31 mouse cellular contexts compared by ENCODE assay signal in the genomic region with DNA sequence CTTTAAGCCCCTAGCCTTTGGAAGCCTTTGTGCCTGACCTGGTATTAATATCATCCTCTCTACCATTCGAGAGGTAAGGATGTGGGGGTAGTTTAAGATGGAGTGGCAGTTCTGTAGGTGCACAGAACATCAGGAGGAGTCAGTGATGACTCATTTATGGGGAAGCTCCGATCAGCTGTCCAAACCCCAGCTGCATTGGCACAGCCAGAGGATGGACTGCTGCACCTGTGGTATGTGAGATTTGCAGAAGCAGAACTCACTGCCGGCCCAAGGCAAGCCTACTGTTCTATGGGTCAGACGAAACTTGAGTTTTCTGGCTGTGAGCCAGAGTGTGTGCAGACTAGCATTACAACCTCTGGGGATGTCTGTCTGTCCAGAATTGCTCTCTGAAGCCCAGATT. TPM values are rescaled to one million over a fixed set of nuclear protein-coding genes. Genes with fewer than 3 reads are reported as not detected.
DNase-seq lines count a peak whose midpoint lies in the region; ATAC-seq lines count a peak whose summit lies in the region.
"Had no signal": no experiment of that assay in that cellular context is flagged by ENCODE, and none has a peak within 500 bp of the region (broad histone marks: within the 10 kb centered on the region; RNA-seq: fewer than 3 reads in every experiment).

No protein-coding gene starts in this region.

- H3K27me3 ChIP-seq in splenic B cell, adult 2 months (ENCODE audit: control insufficient read depth, insufficient read depth, low read length, poor library complexity, severe bottlenecking) = peaks cover 2% of the 10 kb centered on the region; the same call in 1 of the 2 replicates

- H3K36me3 ChIP-seq in splenic B cell, adult 2 months (ENCODE audit: control insufficient read depth, insufficient read depth, low read length, poor library complexity, severe bottlenecking) = no peaks in the 10 kb centered on the region
- H3K36me3 ChIP-seq: embryonic facial prominence, embryonic 15.5 days; forebrain, embryonic 12.5 days; heart, embryonic 13.5 days; limb, embryonic 10.5 days; limb, embryonic 15.5 days; liver, embryonic 13.5 days had no signal

- 0 out of 2 replicates have a peak, but pooled peaks have one; percentile 14 for ATAC-seq in common myeloid progenitor, adult 5-6 weeks (replicated peaks; ENCODE audit: low read depth, poor library complexity, severe bottlenecking)
- no peak for ATAC-seq in frontal cortex, adult (ENCODE audit: low TSS enrichment)
- ATAC-seq: forebrain, postnatal 0 days; intestine, postnatal 0 days; lung, postnatal 0 days had no signal

- DNase-seq in heart, adult 11 months = peak; percentile 82
- DNase-seq in heart, adult 8-10 months (ENCODE audit: low spot score) = no peak
- DNase-seq in A20 (ENCODE audit: low read depth, low spot score) = peak; percentile 91
- DNase-seq in splenic B cell, adult 2 months (ENCODE audit: low read depth, low spot score) = peak; percentile 43
- DNase-seq in thymus, postnatal 14 days = no peak
- DNase-seq: adrenal gland, postnatal 10 days; cerebellum, adult 11-12 months; forebrain, postnatal 0 days; gastrocnemius, postnatal 10 days; heart, adult 18-20 months; heart, postnatal 10 days; kidney, adult 9 months; kidney, postnatal 10 days; layer of hippocampus, adult 9-11 months; liver, embryonic 13.5 days; lung, adult 18-20 months; right cerebral cortex, postnatal 25 days; thymus, adult 18-20 months had no signal

RNA-seq across cellular contexts. Expression of a gene that starts 2.8 kb away (rescaled TPM):
- not detected for total RNA-seq in heart, adult 8-10 months (2022)
- not detected in 2 replicates for total RNA-seq in common myeloid progenitor, adult 5-6 weeks (2017)
- total RNA-seq: adrenal gland, postnatal 10 days; ES-E14; gastrocnemius, postnatal 10 days; heart, adult 18-20 months; heart, postnatal 10 days; hematopoietic stem cell, adult 5-6 weeks; neutrophil, adult 5-6 weeks had no signal

RNA-seq across cellular contexts. Expression of a gene that starts 8.8 kb away (rescaled TPM):
- under 1 TPM in 2 of 4 experiments, not detected in 2; 0.16 to 0.50 TPM for total RNA-seq in heart, adult 8-10 months (2022)
- total RNA-seq in common myeloid progenitor, adult 5-6 weeks (2017) = not detected in 2 replicates

RNA-seq across cellular contexts. Expression of a gene that starts 38.5 kb away (rescaled TPM):
- total RNA-seq in heart, adult 8-10 months (2022) = not detected
- not detected in 2 replicates for total RNA-seq in common myeloid progenitor, adult 5-6 weeks (2017)
- total RNA-seq: adrenal gland, postnatal 10 days; gastrocnemius, postnatal 10 days; heart, adult 18-20 months; hematopoietic stem cell, adult 5-6 weeks; left cerebral cortex, postnatal 10 days; neutrophil, adult 5-6 weeks had no signal

RNA-seq across cellular contexts. Expression of a gene that starts 49.8 kb away (rescaled TPM):
- total RNA-seq in heart, adult 8-10 months (2022) = 10 to 100 TPM; 32.6 to 36.7 (median 35.6) TPM
- 2.1 TPM in 1 of 2 replicates, not detected in the other for total RNA-seq in common myeloid progenitor, adult 5-6 weeks (2017)
- total RNA-seq: hematopoietic stem cell, adult 5-6 weeks; neutrophil, adult 5-6 weeks had no signal

Comparison
In these comparisons a context has a peak if more than half of its experiments do, and no peak if none do; other contexts are left out.
1. DNase-seq: peak in heart, adult 11 months (single experiment), A20 (single experiment) and splenic B cell, adult 2 months (single experiment); none in heart, adult 8-10 months (single experiment) and thymus, postnatal 14 days (single experiment).